Mouse (Mus musculus) kidney, embryonic 14.5 days (tissue): ENCODE data around the gene Iqce. TPM values are rescaled to one million over a fixed set of nuclear protein-coding genes. Genes with fewer than 3 reads are reported as not detected.
"Not testable (repeated sequence)": the region's sequence is repeated elsewhere in the genome, so short reads cannot be mapped to it uniquely, and the experiment has no call there.

Experiments used
- ATAC-seq: fragments of 200-750 bp; cut with Nextera tagmentation; 2 replicates; pipeline ENCODE4 v1.8.0; 2017; ENCODE audit warnings: moderate number of reproducible peaks, mild to moderate bottlenecking, moderate TSS enrichment, moderate library complexity; ENCODE audit not compliant: low FRiP score, low TSS enrichment
- H3K27ac ChIP-seq: fragments of 300-500 bp; sonication (generic); 2 replicates; pipeline ENCODE4 v1.5.1; 2014; ENCODE audit warnings: low read depth, mild to moderate bottlenecking, low read length, moderate library complexity, mixed read lengths
- H3K27me3 ChIP-seq: fragments of 300-500 bp; sonication (generic); 2 replicates; pipeline ENCODE4 v1.6.1; 2014; ENCODE audit warnings: mild to moderate bottlenecking, low read length; ENCODE audit not compliant: control insufficient read depth, insufficient read depth
- H3K36me3 ChIP-seq: fragments of 300-500 bp; sonication (generic); 2 replicates; pipeline ENCODE4 v1.6.1; 2014; ENCODE audit warnings: low read length, mixed read lengths; ENCODE audit not compliant: control insufficient read depth, insufficient read depth
- H3K4me1 ChIP-seq: fragments of 300-500 bp; sonication (generic); 2 replicates; pipeline ENCODE4 v1.6.1; 2014; ENCODE audit warnings: low read length, mixed read lengths; ENCODE audit not compliant: control insufficient read depth, insufficient read depth
- H3K4me2 ChIP-seq: fragments of 300-500 bp; sonication (generic); replicated peaks from 2 replicates; pipeline ENCODE4 v1.6.1; 2014; ENCODE audit warnings: low read depth, mild to moderate bottlenecking, low read length
- H3K4me3 ChIP-seq: fragments of 300-500 bp; sonication (generic); 2 replicates; pipeline ENCODE4 v1.5.1; 2014; ENCODE audit warnings: mild to moderate bottlenecking, low read length
- H3K9ac ChIP-seq: fragments of 300-500 bp; sonication (generic); 2 replicates; pipeline ENCODE4 v1.6.1; 2014; ENCODE audit warnings: low read depth, mild to moderate bottlenecking, low read length, moderate library complexity
- H3K9me3 ChIP-seq: fragments of 300-500 bp; sonication (generic); 2 replicates; pipeline ENCODE4 v1.6.1; 2016; ENCODE audit warnings: low read length; ENCODE audit not compliant: control insufficient read depth
- WGBS: fragments of 180-500 bp; shearing (Covaris S2); extraction: QIAGEN DNeasy Blood & Tissue Kit; methylation state at CpG from one replicate; pipeline ENCODE4 v1.1.7; 2014; 5-methylcytosine and 5-hydroxymethylcytosine counted together
- polyA plus RNA-seq: library from polyadenylated mRNA; unstranded; fragments of >200 nt; fragmentation: Nextera tagmentation; extraction: Ambion mirVana; gene quantifications from 2 replicates; pipeline ENCODE4 v1.2.1, GENCODE M21; 2014

Gene Iqce
- polyA plus RNA-seq, 1 experiment from 2014 or later: 26.8 TPM

GRCm38 (mm10) chr5:140675079-140675478 lies 27.1 kb downstream of the Iqce start:
- no peak overlapping the region for H3K9ac ChIP-seq
- peaks cover 37% of the 10 kb centered on the region for H3K36me3 ChIP-seq
- H3K27ac ChIP-seq: no peak overlapping the region
- no peaks in the 10 kb centered on the region for H3K4me1 ChIP-seq
- WGBS: 83% methylated on average over 11 of the region's 11 CpGs
- H3K27me3 ChIP-seq: no peaks in the 10 kb centered on the region
- no peak overlapping the region for H3K4me2 ChIP-seq
- no peak for ATAC-seq
- no peaks in the 10 kb centered on the region for H3K9me3 ChIP-seq
- H3K4me3 ChIP-seq: no peak overlapping the region

DNA sequence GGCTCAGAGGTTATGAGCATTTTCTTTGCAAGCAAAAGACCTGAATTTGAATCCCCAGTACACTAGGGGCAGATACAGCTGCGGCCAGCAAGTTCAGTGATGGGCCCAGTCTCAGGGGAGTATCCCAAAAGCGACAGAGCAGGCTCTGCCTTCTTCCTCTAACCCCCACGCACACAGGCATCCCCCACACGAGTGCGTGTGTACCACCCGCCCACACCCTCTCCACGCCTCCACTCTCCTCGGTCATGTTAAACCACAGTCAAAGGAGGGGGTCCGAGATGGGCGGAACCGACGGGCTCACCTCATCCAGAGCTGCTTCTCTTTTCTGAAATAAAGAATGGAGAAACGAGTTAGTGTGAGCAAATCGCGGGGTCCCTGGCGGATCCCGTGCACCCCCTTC lies 28.1 kb downstream of the Iqce start:
- no peak overlapping the region for H3K4me2 ChIP-seq
- ATAC-seq: no peak
- WGBS: 79% methylated on average over 17 of the region's 17 CpGs
- no peak overlapping the region for H3K9ac ChIP-seq
- H3K4me1 ChIP-seq: no peaks in the 10 kb centered on the region
- no peak overlapping the region for H3K4me3 ChIP-seq
- H3K27ac ChIP-seq: no peak overlapping the region
- H3K9me3 ChIP-seq: peaks cover 3% of the 10 kb centered on the region; the same call in 1 of the 2 replicates
- no peaks in the 10 kb centered on the region for H3K27me3 ChIP-seq
- H3K36me3 ChIP-seq: peaks cover 41% of the 10 kb centered on the region

DNA sequence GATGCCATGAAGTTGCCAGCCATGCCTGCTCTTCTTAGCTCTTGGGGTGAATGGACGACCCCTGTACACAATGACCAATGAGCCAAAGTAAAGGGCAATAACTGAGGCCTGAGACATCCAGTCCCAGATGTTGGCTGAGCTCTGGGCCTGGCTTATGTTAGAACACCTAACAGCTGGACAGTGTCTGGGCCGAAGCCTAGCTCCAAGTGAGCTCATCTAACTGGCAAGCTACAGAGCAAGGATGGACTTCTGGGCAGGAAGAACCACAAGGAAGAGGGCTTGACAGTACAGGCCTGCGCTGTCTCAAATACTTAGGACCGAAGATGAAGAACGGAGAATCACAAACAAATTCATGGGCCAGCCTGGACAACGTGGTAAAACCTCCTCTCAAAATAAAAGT lies 29.6 kb downstream of the Iqce start:
- not testable (repeated sequence) for H3K9ac ChIP-seq

GRCm38 (mm10) chr5:140672115-140672514 lies 30.1 kb downstream of the Iqce start:
- H3K4me1 ChIP-seq: no peaks in the 10 kb centered on the region
- peaks cover 8% of the 10 kb centered on the region; the same call in 1 of the 2 replicates for H3K9me3 ChIP-seq
- ATAC-seq: no peak
- peaks cover 32% of the 10 kb centered on the region for H3K36me3 ChIP-seq
- no peak overlapping the region for H3K27ac ChIP-seq
- H3K27me3 ChIP-seq: no peaks in the 10 kb centered on the region
- WGBS: 86% methylated on average over 6 of the region's 6 CpGs
- H3K4me3 ChIP-seq: no peak overlapping the region
- H3K4me2 ChIP-seq: no peak overlapping the region
- H3K9ac ChIP-seq: no peak overlapping the region

More for the DNA sequence above, 29.6 kb downstream of the Iqce start:
- not testable (repeated sequence) for H3K4me3 ChIP-seq, H3K4me1 ChIP-seq, H3K9me3 ChIP-seq, H3K4me2 ChIP-seq, ATAC-seq, H3K27ac ChIP-seq, H3K27me3 ChIP-seq
- WGBS: 87% methylated on average over 6 of the region's 6 CpGs
- peaks cover 37% of the 10 kb centered on the region for H3K36me3 ChIP-seq

DNA sequence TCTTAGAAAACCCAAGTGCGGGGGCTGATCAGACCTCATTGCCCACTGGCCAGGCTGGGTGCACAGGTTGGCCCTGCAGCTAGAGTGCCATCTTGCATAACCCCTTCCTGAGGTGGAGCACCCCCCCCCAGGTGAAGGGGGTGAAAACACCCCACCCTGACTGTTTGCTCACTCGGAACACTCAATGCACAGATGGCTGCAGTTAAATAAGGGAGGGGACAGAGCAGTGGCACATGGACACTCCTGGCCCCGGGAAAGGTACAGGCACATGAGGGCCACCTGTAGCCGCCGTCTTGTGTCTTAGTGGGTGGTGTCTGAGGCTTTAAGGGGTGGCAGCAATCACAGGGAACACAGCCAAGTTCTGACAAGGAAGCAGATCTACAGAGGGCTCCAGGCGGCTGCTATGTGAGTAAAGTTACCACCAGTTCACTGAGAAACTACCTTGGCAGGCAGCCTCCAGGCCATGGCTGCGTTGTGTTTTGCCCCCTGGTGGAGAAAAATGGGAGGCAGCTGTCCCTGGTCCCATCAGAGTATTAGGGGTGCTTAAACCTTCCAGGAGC lies 38.5 kb downstream of the Iqce start:
- Histone ChIP-seq H3K27me3 (no peaks in the 10 kb centered on the region), H3K9ac (no peak overlapping the region), H3K9me3 (peaks cover 2% of the 10 kb centered on the region; the same call in 1 of the 2 replicates), H3K4me3 (no peak overlapping the region), H3K27ac (no peak overlapping the region), H3K4me2 (no peak overlapping the region), H3K36me3 (peaks cover 2% of the 10 kb centered on the region), H3K4me1 (peaks cover 7% of the 10 kb centered on the region; the same call in 1 of the 2 replicates)
- 50% methylated on average over 7 of the region's 7 CpGs for WGBS
- ATAC-seq: peak; percentile 56

- H3K36me3 ChIP-seq: no peaks in the 10 kb centered on the region; the same call in 1 of the 2 replicates
- no peak overlapping the region for H3K4me3 ChIP-seq
- no peak overlapping the region for H3K27ac ChIP-seq
- no peaks in the 10 kb centered on the region for H3K9me3 ChIP-seq
- H3K4me2 ChIP-seq: no peak overlapping the region
- H3K4me1 ChIP-seq: peaks cover 7% of the 10 kb centered on the region; the same call in 1 of the 2 replicates
- no peak; the same call in 1 of the 2 replicates for ATAC-seq
- H3K9ac ChIP-seq: no peak overlapping the region
- no peaks in the 10 kb centered on the region for H3K27me3 ChIP-seq
- WGBS: 60% methylated on average over 17 of the region's 17 CpGs
Observed at GRCm38 (mm10) chr5:140662741-140663592, 39.2 kb downstream of the Iqce start.

DNA sequence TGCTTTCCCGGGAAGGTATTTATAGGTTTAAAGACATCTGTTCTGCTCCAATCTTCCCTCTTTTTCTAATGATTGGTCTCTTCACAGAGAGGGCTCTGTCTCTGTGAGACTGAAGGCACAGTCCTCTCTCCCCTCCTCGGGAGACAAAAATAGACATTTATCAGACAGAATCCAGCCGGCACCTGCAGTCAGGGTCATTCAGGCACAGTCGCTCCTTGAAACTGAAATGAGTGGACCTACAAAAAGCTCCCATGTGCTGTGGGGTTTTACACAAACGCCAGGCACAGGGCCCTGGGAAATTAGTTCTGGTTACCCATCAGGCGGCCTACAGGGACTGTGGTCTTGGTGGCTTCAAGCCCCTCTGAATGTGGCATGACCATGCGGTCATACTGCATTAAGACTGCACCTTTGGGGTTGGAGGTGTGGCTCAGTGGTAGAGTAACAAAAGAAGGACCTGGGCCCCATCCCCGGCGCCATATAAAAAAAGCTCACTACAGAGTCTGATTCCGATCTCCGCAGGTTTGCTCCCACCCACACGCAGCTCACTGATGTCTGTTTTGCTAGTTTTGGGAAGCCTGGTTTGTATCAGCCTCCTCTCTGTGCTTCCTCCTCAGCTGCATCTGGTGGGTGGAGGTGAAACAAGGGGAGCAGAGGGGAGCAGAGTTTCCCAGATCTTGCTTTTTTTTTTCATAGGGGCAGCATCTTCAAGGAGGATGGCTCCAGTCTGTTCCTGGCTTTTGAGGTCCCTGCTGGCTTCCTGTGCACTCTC lies 40.1 kb downstream of the Iqce start:
- no peak overlapping the region for H3K27ac ChIP-seq

DNA sequence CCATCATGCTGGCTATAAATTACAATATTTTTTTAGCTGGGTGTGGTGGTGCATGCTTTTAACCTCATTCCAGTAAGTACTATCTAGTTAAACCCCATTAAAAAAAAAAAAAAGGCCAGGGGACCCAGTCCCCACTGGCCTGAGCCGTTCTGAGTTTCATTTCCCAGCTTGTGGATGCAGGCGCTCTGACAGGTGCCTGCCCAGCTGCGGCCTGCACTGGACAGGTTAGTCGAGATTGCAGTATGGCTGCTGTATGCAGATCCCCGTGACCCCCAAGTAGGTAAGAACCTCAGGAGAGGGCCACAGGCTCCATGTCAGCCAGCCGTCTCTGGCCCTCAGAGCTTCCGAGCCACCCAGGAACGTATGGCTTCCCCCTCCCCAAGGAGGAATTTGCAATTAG lies 40.8 kb downstream of the Iqce start:
- WGBS: 70% methylated on average over 8 of the region's 8 CpGs
- Histone ChIP-seq H3K9me3 (no peaks in the 10 kb centered on the region), H3K36me3 (no peaks in the 10 kb centered on the region), H3K4me3 (no peak overlapping the region), H3K4me1 (peaks cover 7% of the 10 kb centered on the region; the same call in 1 of the 2 replicates), H3K4me2 (no peak overlapping the region), H3K27me3 (no peaks in the 10 kb centered on the region), H3K27ac (no peak overlapping the region), H3K9ac (no peak overlapping the region)
- ATAC-seq: no peak

More for the DNA sequence above, 40.1 kb downstream of the Iqce start:
- Histone ChIP-seq H3K4me2 (no peak overlapping the region), H3K4me1 (peaks cover 7% of the 10 kb centered on the region; the same call in 1 of the 2 replicates), H3K27me3 (no peaks in the 10 kb centered on the region), H3K9me3 (no peaks in the 10 kb centered on the region), H3K36me3 (no peaks in the 10 kb centered on the region; the same call in 1 of the 2 replicates), H3K4me3 (no peak overlapping the region), H3K9ac (no peak overlapping the region)
- ATAC-seq: no peak
- WGBS: 69% methylated on average over 12 of the region's 12 CpGs
